Mouse (Mus musculus): ENCODE data around the gene Izumo4.
A peak's percentile ranks its signal among the peaks of the same experiment; 100 is the strongest.

Gene Izumo4

DNA sequence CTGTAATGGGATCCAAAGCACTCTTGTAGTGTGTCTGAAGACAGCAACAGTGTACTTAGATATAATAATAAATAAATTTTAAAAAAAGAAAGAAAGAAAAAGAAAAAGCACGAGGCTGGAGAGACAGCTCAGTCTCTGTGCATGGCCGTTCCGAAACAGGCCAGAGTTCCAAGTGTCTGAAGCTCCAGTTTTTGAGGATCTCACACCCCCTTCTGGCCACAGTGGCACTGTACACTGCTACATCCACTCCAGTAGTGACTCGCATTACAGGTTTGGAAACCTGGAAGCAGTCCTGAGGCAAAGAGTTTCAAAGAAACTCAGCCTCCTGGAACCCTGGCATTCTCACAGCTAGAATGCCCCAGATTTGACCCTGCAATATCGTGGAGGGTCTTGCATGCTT, 14.1 kb upstream of the Izumo4 start:
- DNase-seq, result no peak

- no peak for DNase-seq
Measured at GRCm38 (mm10) chr10:80692249-80693165, 9.5 kb upstream of the Izumo4 start.

DNA sequence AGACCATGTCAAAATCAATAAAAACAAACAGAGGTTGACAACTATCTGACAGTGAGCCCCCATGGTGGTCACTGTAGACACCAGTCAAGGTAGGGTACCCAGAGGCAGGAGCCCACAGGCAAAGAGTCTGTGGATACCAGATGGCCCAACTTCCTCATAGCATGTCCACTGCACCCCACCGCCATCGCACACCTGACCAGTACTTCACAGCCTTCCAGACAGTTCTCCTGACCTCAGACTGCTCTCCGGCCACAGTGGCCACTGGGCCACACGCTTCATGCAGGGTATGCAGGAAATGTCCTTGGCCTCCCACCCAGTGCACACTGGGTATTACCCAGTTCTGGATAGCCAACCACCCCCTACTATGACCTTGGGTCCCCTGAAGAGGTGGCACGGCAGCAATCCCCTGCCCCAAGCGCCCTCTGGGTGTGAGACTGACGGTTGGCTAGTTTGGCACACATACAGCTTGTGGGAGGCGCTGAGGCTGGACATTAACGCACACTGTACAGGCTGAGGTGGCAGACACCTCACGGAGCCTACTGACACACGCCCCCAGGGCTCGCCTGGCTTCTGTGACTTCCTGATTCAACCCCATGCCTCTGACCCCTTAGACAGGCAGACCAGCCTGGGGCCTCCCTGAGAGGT, 8.5 kb upstream of the Izumo4 start:
- DNase-seq, result no peak

GRCm38 (mm10) chr10:80694159-80694938, 7.6 kb upstream of the Izumo4 start:
- no peak for DNase-seq

DNA sequence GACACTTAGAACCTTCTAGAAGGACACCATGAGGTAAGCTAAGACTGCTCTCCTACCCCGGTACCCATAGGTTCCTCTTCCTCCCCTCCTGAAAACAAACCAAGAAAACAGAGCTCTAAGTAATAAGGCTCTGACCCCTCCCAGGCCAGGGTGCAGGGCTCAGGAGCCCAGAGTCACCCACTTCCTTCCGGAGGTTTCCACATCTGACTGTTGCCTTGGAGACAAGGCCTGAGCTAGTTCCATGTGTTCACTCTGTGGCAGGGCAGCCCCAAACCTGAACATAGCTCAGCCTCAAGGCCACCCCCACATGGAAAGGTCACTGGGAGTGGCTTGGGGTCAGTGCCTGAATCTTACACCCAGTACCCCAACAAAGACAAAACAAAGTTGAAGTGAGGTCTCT, 6.8 kb upstream of the Izumo4 start:
- DNase-seq, result peak; percentile 79 to 92

DNA sequence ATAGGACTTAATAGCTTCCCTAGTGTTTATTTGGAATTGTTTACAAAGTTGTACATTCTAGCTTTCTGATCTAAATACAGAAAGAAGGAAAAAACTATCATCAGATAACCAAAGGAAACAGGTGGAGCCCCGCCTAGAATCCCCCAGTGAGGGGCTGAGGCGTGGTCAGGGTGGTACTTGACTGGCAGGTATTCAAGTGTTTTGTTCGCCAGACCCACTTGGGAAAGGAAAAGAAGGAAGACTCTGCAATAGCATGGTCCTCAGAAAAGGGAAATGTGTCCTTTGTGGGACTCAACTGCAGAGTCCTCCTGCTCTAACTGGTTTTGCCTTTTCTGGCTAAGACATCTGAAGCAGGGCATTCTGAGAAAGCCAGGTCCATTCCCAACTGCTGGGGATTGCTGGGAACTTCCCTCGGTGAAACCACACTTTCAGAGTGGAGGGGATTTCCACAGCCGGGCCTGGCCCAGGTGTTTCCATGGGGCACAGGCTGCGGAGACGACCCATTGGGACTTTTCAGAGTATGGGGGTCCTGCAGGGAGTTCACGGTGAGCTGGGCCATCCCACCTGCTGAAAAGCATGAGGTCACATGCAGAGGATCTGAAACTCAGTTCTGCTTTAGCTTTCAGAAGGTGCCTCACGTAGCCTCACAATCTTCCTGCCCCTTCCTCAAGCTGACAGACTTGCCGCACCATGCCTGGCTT, 6.0 kb upstream of the Izumo4 start:
- DNase-seq, result peak in 1 of 2 experiments; percentile 59

DNA sequence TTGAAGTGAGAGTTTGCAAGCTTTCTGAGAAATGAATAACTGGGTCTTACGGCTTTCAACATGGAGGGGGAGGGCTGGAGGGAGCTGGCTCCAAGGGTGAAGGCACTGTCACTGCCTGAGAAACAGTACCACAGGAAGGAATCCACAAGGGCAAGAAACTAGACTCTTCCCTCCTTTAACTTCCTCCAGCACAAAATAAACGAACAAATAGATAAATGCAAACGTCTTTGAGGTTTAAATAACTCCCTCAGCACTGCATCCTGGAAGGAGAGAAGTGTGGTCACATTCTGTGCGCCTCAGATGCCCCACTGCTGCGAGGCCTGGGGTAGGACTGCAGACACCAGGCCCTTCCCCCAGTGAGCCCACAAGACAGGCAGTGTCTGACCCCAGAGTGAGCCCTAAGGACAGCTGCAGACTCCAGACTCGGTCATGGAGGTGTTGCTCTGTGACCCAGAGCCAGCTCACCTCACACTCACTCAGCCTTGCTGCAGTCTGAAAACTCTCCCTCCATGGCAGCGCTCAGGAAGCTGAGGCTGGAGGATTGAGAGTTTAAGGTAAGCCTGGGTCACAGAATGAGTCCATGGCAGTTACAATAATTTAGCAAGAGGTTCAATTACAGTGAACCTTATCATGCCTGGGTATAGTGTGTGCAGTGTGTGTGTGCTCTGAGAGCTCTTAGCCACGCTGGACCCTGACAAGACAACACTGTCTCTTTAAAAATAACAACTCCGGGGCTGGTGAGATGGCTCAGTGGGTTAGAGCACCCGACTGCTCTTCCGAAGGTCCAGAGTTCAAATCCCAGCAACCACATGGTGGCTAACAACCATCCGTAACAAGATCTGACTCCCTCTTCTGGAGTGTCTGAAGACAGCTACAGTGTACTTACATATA, 5.2 kb upstream of the Izumo4 start:
- no peak for DNase-seq

- no peak for DNase-seq
Measured at GRCm38 (mm10) chr10:80697393-80697787, 4.6 kb upstream of the Izumo4 start.

GRCm38 (mm10) chr10:80697812-80698211, 4.2 kb upstream of the Izumo4 start:
- no peak for DNase-seq

DNA sequence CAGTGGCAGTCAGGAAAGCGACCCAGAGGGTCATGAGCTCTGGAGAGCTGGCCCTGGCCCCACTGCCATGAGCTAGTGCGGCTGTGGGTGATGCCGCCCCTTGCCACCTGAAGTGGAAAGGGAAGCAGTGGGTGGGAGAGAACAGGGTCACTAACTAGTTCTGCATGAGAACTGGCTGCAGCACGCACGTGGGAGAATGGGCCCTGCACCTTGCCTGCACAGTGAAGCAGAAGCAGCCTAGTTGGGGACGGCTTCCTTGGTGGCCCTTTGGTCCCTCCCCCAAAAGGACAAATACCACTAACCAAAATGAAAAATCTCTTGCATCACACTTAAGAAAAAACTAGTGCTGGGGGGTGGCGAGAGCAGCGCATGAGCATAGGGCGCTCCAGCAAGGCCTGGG, 3.4 kb upstream of the Izumo4 start:
- no peak for DNase-seq

- DNase-seq, result no peak
Measured at GRCm38 (mm10) chr10:80700038-80700504, 1.9 kb upstream of the Izumo4 start.

DNA sequence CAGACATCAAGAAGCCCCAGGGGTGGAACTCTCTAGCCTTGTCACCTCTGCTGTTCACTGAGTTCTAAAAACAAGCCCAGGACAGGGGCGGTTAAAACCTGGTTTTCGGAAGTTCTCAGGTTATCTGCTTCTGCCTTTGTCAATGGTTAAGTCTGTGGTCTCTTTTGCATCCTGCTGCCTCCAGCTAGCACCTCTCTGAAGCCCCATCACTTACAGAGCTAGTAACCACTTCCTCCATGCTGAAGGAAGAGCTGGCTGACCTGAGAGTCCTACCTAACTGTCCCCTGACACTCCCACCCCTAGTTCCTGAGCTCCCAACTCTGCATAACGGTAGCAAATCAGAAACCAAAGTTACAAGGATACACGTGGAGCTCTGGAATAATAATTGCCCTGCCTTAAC, 1.3 kb upstream of the Izumo4 start:
- peak in 1 of 2 experiments; percentile 63 for DNase-seq

DNA sequence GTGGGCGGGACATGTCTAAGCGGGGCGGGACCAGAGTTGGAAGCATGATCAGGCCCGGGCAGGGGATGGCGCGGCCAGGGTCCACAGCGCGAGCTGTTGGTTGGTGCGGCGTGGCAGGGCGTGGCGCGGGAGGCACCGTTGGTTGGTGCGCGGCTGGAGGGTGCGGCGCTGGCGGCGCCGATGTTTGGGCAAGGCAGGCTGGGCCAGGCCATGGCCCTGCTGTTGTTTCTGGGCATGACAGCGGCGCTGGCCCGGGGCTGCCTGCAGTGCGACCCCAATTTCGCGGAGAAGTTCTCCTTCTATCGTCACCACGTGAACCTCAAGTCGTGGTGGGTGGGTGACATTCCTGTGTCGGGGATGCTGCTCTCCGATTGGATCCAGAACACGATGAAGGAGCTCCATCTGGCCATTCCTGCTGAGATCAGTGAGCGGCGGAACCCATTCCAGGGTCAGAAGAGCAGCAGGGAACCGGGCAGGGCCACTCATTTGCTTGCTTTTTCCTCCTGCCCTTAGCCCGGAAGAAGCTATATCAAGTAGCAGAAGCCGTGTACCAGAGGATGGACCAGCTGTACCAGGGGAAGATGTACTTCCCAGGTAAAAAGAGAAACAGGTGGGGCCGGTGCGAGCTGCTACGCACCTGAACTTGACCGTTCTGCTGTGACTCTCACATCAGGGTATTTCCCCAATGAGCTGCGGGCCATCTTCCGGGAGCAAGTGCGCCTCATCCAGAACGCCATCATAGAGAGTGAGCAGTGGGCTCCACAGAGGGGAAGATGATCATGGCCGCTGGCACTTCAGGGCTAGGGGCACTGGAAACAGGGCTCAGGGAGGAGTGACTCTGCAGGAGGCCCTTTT, 779 bp downstream of the Izumo4 start:
- DNase-seq, result peak; percentile 84 to 92

DNA sequence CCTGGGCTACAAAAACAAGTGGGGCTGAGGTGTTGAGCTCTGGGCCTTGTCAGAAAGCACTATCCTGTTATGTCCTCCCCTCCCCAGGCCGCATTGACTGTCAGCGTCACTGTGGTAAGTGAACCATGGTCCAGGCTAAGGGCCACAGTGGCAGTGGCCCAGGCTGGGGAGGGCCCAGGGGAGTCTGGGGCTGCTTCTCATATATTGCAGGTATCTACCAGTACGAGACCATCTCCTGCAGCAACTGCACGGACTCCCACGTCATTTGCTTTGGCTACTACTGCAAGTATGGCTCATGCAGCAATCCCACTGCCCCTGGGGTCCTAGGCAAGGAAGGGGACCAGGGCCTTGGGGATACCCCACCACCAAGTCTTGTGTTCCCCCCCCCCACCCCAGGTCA, 1.7 kb downstream of the Izumo4 start:
- no peak for DNase-seq

- DNase-seq, result no peak
Measured at GRCm38 (mm10) chr10:80704418-80704817, 2.4 kb downstream of the Izumo4 start.

GRCm38 (mm10) chr10:80705033-80705432, 3.0 kb downstream of the Izumo4 start:
- DNase-seq, result no peak

DNA sequence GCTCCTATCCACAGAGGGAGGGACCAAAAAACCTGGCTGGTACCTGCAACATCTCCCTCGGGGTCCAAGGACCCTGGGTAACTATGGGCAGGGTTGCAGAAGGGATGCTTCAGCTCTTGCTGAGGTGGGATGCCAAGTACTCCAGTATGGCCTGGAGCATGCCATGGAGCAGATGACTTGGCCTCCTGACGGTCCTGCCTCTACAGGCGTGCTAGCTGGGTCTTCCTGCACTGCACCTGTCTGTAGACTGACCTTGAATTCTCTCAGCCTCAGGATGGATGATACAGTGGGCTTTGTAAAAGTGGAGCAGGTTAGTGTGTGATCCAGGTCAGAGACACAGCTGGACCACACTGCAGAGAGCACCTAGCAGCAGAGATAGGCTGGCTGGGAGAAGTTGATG, 3.5 kb downstream of the Izumo4 start:
- DNase-seq, result no peak

DNA sequence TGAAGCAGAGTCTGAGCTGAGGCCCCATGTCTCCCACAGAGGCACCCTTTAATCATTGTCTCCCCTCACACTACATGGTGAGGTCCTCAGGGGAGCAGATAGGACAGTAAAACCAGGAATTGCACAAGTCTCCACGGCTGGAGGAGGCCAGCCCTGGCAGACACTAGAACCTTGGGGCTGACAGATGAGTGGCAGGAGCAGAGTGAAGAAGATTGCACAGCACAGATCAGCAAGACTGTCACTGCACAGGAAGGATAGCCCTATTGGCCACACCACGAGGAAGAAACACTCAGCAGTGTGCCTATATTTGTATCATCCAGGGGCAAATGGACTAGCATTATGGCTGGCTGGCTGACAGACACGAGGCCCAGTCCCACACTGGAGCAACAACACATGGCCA, 8.8 kb downstream of the Izumo4 start:
- DNase-seq, result no peak

DNA sequence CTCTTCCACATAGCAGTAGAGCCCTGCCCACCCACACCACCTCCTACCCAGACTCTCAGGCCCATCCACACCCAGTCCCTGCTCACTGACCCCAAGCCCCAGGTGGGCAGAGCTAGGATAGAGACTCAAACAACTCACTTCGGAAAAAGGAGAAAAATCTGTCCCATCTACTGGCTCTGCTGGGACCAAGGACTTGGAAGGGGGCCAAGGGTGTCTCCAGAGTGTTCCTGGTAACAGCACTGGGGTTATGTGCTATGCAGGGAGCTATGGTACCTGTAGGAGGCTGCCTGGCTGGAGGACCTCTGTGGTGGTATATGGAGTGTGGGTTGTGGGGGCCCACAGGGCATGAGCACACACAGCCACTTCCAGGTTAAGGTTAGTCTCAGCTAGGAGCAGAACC, 15.3 kb downstream of the Izumo4 start:
- no peak for DNase-seq

DNA sequence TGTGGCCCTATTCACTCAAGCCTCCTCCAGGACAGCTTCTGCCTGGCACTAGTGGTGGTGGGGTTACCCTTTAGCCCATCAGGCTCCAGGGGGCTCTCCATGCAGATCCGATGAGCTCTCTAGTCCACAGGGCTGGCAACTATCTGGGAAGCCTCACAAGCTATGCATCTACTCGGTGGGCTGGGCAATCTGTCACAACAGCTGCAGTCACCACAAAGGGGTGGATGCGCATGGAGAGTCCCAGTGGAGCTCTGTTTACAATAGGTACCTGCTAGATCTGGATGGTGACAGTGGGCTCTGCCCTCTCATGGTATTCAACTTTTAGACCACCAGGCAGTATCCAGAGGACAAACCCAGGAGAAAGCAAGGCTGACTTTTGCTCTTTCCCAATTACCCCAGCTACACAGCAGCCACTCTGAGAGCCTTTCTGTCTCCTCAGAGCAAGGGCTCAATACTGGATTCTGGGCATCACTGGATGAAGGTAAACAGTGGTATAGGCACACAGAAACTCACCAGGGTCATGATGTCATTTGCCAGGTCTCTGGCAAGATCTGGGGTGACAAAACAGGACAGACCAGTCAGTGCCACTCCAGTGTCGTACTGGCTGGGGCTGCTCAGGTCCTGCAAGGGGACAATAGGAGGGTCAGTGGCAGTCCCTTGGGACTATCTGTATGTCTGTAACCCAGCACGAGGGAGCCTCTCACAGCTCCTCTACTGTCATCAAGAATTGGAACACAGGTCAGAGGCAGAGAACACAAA, 25.6 kb downstream of the Izumo4 start:
- no peak for DNase-seq

Measured in thymus, adult 18-20 months (tissue).